Mouse (Mus musculus): ENCODE measurements around the gene Gja5. TPM values are rescaled to one million over a fixed set of nuclear protein-coding genes. Genes with fewer than 3 reads are reported as not detected.
A peak's percentile ranks its signal among the peaks of the same experiment; 100 is the strongest.

Gja5 gene
- polyA plus RNA-seq, 1 experiment from 2014 or later: 5.8 TPM

DNA sequence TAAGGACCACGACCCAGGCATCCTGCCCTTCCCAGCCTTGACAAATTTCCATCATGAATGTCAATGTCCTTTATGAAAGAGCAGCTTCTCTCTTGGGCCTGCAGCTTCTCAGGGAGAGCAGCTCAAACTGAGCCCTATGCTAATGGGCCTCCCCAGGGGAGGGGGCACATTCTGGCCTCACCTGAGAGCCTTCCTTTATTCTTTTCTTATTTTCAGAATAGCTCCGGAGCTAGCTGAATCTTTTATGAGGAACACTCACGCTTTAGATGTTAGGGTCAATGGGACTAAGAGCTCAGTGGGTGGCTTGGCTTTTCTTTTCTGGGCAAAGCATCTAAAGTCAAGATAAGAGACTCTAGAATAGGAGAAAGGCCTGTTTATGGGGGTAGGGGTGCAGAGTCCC is 88.0 kb downstream of the Gja5 start:
- 21% methylated on average over 3 of the region's 3 CpGs for WGBS
- Histone ChIP-seq H3K4me3 (no peak overlapping the region), H3K9ac (no peak overlapping the region), H3K4me1 (peaks cover 3% of the 10 kb centered on the region; the same call in 1 of the 2 replicates), H3K36me3 (no peaks in the 10 kb centered on the region), H3K27ac (no peak overlapping the region), H3K9me3 (replicated peaks) (no peaks in the 10 kb centered on the region), H3K4me2 (replicated peaks) (no peak overlapping the region), H3K27me3 (no peaks in the 10 kb centered on the region)
- no peak for ATAC-seq (ENCODE audit: low FRiP score)

DNA sequence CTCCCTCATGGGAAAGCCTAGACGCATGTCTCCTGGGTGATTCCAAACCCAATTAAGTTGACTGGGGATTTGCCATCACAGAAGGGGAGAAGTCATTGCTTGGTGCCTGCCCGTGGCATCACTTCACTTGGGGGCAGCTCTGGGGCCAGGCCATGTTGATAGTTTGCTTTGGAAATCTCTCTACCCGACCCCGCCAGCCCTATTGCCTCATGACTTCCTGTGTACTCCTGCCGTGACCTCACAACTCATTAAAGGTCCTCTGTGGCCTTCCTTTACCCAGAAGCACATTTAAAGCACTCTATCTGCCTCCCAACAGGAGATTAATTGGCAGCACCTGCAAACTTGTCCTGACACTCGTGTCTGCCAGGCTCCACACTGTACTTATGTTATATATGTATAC is 93.3 kb downstream of the Gja5 start:
- H3K4me1 ChIP-seq: no peaks in the 10 kb centered on the region
- no peaks in the 10 kb centered on the region for H3K9me3 ChIP-seq (replicated peaks)
- no peak for ATAC-seq (ENCODE audit: low FRiP score)
- no peaks in the 10 kb centered on the region for H3K27me3 ChIP-seq
- H3K4me3 ChIP-seq: no peak overlapping the region
- no peaks in the 10 kb centered on the region for H3K36me3 ChIP-seq
- H3K9ac ChIP-seq: no peak overlapping the region
- WGBS: 59% methylated on average over 6 of the region's 6 CpGs
- H3K27ac ChIP-seq: no peak overlapping the region
- no peak overlapping the region for H3K4me2 ChIP-seq (replicated peaks)

DNA sequence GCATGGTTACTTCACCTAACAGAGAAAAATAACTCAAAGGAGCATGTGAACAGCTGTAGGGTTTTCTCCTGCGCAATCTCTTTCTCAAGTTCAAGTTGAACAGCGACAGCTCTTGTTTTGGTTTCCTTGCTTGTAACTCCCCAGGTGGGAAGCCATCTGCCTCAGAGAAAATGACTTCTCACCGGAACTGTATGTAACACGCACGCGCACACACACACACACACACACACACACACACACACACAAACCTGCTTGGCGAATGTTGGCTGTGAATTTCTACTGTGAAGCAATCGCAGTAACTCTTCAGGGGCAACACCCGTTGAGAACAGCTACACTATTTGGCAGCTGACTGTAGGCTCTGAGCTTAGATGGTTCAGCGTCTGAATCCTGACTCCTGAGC is 98.6 kb downstream of the Gja5 start:
- H3K9me3 ChIP-seq (replicated peaks): no peaks in the 10 kb centered on the region
- ATAC-seq (ENCODE audit: low FRiP score): no peak
- H3K9ac ChIP-seq: no peak overlapping the region
- 90% methylated on average over 10 of the region's 10 CpGs for WGBS
- H3K4me2 ChIP-seq (replicated peaks): no peak overlapping the region
- no peak overlapping the region for H3K27ac ChIP-seq
- H3K4me3 ChIP-seq: no peak overlapping the region
- no peaks in the 10 kb centered on the region for H3K4me1 ChIP-seq
- no peaks in the 10 kb centered on the region for H3K36me3 ChIP-seq
- no peaks in the 10 kb centered on the region for H3K27me3 ChIP-seq

DNA sequence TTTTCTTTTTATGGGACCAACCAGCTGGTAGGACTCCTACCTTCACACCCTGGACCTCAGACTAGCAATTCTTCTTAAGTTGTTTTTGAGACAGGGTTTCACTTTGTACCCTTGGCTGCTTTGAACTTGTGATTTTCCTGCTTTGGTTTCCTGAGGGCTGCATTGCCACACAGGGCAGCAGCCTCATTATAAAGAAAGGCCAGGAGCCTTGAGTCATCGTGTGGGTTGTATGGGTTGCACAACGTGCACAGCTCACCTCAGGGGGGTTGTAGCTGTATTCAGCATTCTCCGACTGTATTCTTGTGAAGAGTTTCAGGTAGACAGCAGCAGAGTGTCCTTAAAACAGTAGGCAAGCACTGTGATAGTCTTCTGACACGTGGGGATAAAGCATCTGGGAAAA is 100.0 kb downstream of the Gja5 start:
- H3K9me3 ChIP-seq (replicated peaks): no peaks in the 10 kb centered on the region
- H3K36me3 ChIP-seq: no peaks in the 10 kb centered on the region
- H3K27me3 ChIP-seq: no peaks in the 10 kb centered on the region
- WGBS: 80% methylated on average over 4 of the region's 4 CpGs
- H3K9ac ChIP-seq: no peak overlapping the region
- ATAC-seq (ENCODE audit: low FRiP score): no peak
- H3K4me2 ChIP-seq (replicated peaks): no peak overlapping the region
- no peak overlapping the region for H3K27ac ChIP-seq
- no peaks in the 10 kb centered on the region for H3K4me1 ChIP-seq
- no peak overlapping the region for H3K4me3 ChIP-seq

DNA sequence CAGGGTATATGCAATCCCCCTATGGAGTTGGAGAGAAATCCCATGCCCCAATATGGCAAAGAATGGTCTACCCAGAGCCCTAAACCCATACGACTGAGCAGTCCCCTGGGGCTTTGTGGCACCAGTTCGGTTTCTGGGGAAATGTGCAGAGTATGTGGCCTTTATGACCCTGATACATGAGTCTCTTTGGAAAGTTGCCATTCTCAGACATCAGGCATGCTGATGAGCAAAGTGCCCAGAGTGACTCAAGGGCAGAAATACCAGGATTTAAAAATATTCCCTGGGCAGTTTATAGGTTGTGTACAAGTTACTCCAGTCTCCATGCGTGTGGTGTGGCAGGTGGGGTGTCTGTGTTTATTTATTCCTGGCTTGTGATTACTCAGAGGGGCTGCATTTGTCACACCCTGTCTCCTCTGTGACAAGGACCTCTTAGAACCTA is 102.5 kb downstream of the Gja5 start:
- Histone ChIP-seq H3K4me2 (replicated peaks) (no peak overlapping the region), H3K4me3 (no peak overlapping the region), H3K9me3 (replicated peaks) (no peaks in the 10 kb centered on the region), H3K9ac (no peak overlapping the region), H3K36me3 (no peaks in the 10 kb centered on the region), H3K27me3 (no peaks in the 10 kb centered on the region), H3K4me1 (no peaks in the 10 kb centered on the region), H3K27ac (no peak overlapping the region)
- 49% methylated on average over 3 of the region's 3 CpGs for WGBS
- ATAC-seq (ENCODE audit: low FRiP score): no peak

DNA sequence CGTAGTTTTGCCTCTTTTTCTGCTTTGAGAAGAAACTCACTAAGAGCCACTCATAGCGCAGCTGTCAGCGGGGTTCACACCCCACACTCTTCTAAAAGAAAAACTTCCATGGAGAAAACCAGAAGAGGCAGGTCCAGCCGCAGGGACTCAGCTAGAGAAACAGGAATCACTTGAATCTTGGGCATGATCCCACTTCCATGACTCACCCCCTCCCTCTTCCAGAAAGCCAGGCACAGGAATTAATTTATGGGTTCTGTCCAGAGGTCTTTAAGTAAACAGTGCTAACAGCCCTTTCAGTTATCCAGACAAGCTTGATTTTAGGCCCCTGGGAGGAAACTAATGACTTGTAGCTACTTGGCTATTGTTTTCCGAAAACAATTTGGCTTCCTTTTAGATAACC is 120.7 kb downstream of the Gja5 start:
- H3K4me2 ChIP-seq (replicated peaks): no peak overlapping the region
- H3K9ac ChIP-seq: no peak overlapping the region
- no peaks in the 10 kb centered on the region; the same call in 1 of the 2 replicates for H3K4me1 ChIP-seq
- no peaks in the 10 kb centered on the region for H3K27me3 ChIP-seq
- no peaks in the 10 kb centered on the region for H3K36me3 ChIP-seq
- no peak overlapping the region for H3K27ac ChIP-seq
- 73% methylated on average over 5 of the region's 5 CpGs for WGBS
- H3K9me3 ChIP-seq (replicated peaks): no peaks in the 10 kb centered on the region
- no peak for ATAC-seq (ENCODE audit: low FRiP score)
- H3K4me3 ChIP-seq: no peak overlapping the region

DNA sequence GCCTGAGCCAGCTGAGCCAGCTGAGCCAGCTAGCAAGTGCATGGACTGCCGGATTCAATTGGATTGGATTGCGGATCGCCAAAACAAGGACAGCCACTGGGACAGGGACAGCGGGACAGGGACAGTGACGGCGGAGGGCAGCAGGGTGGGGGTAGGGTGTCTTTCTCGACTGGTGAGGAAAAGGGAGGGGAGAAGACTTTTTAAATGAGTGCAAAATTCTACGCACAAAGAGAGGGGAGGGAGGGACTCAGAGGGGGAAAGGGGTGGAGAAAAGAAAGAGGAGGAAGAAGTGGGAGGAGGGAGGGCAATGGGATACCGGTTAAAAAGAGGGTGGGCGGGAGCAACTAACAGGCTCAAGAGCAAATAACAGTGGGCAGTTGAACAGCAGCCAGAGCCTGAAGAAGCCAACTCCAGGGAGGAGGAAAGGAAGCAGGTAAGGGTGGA is 127.6 kb downstream of the Gja5 start:
- Histone ChIP-seq H3K27ac (no peak overlapping the region), H3K4me3 (peak overlapping the region; percentile 32), H3K36me3 (no peaks in the 10 kb centered on the region), H3K4me1 (peaks cover 8% of the 10 kb centered on the region), H3K9ac (peak overlapping the region; percentile 45), H3K27me3 (peaks cover 7% of the 10 kb centered on the region; the same call in 1 of the 2 replicates), H3K9me3 (replicated peaks) (no peaks in the 10 kb centered on the region), H3K4me2 (replicated peaks) (peak overlapping the region; percentile 56)
- ATAC-seq (ENCODE audit: low FRiP score): no peak
- 2% methylated on average over 10 of the region's 10 CpGs for WGBS

DNA sequence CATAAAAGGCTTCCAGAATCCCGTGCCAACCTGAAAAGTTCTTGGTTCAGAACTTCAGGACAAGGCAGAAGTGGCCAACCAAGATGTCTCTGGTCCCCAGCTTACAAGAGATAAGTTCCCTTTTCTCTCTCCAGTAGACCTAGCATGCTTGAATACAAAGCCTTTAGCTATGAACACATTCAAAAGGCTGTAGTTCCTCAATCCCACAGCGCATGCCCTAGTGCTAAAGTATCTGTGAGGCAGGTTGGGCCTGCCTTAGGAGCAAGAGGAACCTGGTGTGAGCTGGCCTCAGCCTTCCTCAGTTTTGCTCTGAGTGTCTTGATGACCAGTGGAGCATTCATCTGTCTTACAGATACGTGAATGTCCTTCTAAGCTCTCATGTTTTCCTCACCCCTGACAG is 131.1 kb downstream of the Gja5 start:
- WGBS: 89% methylated on average over 3 of the region's 3 CpGs
- no peaks in the 10 kb centered on the region for H3K36me3 ChIP-seq

DNA sequence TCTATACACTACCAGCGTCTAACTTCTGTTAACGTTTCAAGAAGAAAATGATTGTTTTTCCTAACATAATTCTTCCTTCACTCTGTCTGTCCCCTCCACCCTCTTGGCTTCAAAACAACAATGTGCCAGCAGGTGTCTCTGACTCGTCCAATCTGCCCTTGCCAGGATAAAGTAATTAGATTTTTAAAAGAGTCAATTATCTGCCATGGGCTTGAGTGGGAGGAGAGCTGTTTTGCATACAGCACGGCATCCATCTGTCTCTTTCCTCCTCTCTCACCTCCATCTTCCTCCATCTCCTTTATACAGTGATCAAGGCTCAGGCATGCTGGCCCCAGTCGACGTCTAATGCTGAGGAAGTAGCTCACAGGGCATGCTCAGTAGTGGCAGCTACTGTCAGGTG is 132.6 kb downstream of the Gja5 start:
- no peak overlapping the region for H3K4me2 ChIP-seq (replicated peaks)
- H3K27ac ChIP-seq: no peak overlapping the region
- H3K9ac ChIP-seq: no peak overlapping the region
- no peaks in the 10 kb centered on the region for H3K9me3 ChIP-seq (replicated peaks)
- H3K4me3 ChIP-seq: no peak overlapping the region
- WGBS: 43% methylated on average over 6 of the region's 6 CpGs
- ATAC-seq (ENCODE audit: low FRiP score): peak; percentile 38; the same call in 1 of the 2 replicates
- H3K27me3 ChIP-seq: no peaks in the 10 kb centered on the region
- no peaks in the 10 kb centered on the region for H3K36me3 ChIP-seq
- H3K4me1 ChIP-seq: peaks cover 5% of the 10 kb centered on the region

More for the DNA sequence above, 131.1 kb downstream of the Gja5 start:
- Histone ChIP-seq H3K9me3 (replicated peaks) (no peaks in the 10 kb centered on the region), H3K27me3 (peaks cover 6% of the 10 kb centered on the region; the same call in 1 of the 2 replicates), H3K9ac (no peak overlapping the region), H3K27ac (no peak overlapping the region), H3K4me1 (peaks cover 8% of the 10 kb centered on the region), H3K4me2 (replicated peaks) (no peak overlapping the region), H3K4me3 (no peak overlapping the region)
- ATAC-seq (ENCODE audit: low FRiP score): no peak

DNA sequence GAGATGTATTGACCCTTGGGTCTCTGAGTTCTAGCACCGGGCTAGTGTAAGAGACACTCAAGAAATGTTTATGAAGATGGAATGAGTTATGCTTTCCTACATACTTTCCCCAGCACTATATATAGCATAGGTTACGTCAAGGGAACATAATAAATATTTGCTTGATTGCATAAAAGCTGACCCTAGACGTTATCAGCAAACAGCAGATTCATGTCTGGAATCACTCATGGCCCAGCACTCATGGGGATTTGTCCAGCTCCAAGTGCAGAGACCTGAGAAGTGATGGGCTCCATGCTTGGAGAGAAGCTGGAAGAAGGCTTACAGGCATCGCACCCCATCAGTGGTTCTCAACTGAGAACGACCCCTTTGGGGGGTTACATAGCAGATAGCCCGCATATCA is 135.2 kb downstream of the Gja5 start:
- Histone ChIP-seq H3K27me3 (no peaks in the 10 kb centered on the region), H3K9ac (no peak overlapping the region), H3K4me3 (no peak overlapping the region), H3K36me3 (no peaks in the 10 kb centered on the region), H3K4me1 (no peaks in the 10 kb centered on the region), H3K27ac (no peak overlapping the region), H3K4me2 (replicated peaks) (no peak overlapping the region), H3K9me3 (replicated peaks) (no peaks in the 10 kb centered on the region)
- WGBS: 91% methylated on average over 6 of the region's 6 CpGs
- no peak for ATAC-seq (ENCODE audit: low FRiP score)

DNA sequence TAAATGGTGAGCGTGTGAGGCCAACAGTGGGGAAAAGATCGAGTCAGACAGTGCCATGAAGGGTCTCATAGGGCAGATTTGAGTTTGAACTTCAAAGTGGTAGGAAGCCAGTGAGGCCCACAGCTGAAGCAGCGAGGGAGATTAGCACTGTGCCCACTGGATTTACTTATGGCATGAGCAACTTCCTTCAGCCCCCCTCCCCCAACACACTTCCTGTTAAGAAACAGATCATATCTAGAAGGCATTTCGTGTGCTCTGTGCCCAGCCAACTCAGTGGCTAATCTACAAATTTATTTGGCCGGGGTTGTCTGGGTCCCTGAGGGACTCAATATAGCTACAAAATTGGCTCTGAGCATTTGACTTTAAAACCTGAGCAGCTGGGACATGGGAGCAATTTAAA is 139.7 kb downstream of the Gja5 start:
- no peaks in the 10 kb centered on the region for H3K9me3 ChIP-seq (replicated peaks)
- H3K9ac ChIP-seq: no peak overlapping the region
- H3K4me2 ChIP-seq (replicated peaks): no peak overlapping the region
- WGBS: 70% methylated on average over 5 of the region's 5 CpGs
- H3K27me3 ChIP-seq: no peaks in the 10 kb centered on the region
- H3K27ac ChIP-seq: no peak overlapping the region
- no peak for ATAC-seq (ENCODE audit: low FRiP score)
- H3K4me3 ChIP-seq: no peak overlapping the region
- no peaks in the 10 kb centered on the region for H3K36me3 ChIP-seq
- H3K4me1 ChIP-seq: no peaks in the 10 kb centered on the region

DNA sequence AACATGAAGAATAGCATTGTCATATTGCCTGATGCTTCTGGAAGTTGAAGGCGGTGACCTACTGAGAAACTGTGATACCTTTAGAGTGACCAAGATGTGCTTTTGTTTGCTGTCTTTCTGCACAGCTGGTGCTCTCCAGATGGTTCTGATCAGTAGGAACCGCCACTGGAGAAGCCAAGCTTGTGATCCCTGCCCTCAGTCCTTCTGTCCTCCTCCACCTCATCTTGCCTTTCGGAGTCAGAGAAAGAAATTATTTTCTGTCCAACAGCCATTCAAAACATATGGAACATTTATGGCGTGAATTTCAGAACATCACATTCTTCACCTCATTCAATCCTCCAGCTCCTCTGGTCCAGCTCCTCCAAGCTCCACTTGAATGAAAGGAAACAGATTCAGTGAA is 143.3 kb downstream of the Gja5 start:
- WGBS: 79% methylated on average over 4 of the region's 4 CpGs

DNA sequence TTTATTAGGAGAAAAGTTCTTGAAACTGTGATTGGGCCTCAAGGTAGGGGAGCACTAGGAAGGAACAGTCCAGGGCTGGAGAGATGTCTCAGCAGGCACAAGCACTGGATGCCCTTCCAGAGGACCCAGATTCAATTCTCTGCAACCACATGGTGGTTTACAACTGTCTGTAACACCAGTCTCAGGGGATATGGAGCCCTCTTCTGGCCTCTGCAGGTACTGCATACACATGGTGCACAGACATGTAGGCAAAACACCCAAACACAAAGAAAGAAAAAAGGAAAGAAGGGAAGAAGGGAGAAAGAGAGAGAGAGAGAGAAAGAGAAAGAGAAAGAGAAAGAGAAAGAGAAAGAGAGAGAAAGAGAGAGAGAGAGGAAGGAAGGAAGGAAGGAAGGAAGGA is 143.9 kb downstream of the Gja5 start:
- no peak overlapping the region for H3K27ac ChIP-seq
- H3K4me1 ChIP-seq: peaks cover 16% of the 10 kb centered on the region
- no peak overlapping the region for H3K9ac ChIP-seq
- no peaks in the 10 kb centered on the region for H3K27me3 ChIP-seq
- ATAC-seq (ENCODE audit: low FRiP score): no peak
- H3K36me3 ChIP-seq: no peaks in the 10 kb centered on the region
- H3K9me3 ChIP-seq (replicated peaks): no peaks in the 10 kb centered on the region
- H3K4me3 ChIP-seq: no peak overlapping the region
- no peak overlapping the region for H3K4me2 ChIP-seq (replicated peaks)

More for the DNA sequence above, 143.3 kb downstream of the Gja5 start:
- no peak overlapping the region for H3K9ac ChIP-seq
- H3K4me1 ChIP-seq: peaks cover 16% of the 10 kb centered on the region
- ATAC-seq (ENCODE audit: low FRiP score): no peak
- H3K4me2 ChIP-seq (replicated peaks): no peak overlapping the region
- no peaks in the 10 kb centered on the region for H3K9me3 ChIP-seq (replicated peaks)
- no peak overlapping the region for H3K27ac ChIP-seq
- no peaks in the 10 kb centered on the region for H3K27me3 ChIP-seq
- H3K36me3 ChIP-seq: no peaks in the 10 kb centered on the region
- no peak overlapping the region for H3K4me3 ChIP-seq
